Mouse (Mus musculus): ENCODE measurements around the gene Thtpa.

DNA sequence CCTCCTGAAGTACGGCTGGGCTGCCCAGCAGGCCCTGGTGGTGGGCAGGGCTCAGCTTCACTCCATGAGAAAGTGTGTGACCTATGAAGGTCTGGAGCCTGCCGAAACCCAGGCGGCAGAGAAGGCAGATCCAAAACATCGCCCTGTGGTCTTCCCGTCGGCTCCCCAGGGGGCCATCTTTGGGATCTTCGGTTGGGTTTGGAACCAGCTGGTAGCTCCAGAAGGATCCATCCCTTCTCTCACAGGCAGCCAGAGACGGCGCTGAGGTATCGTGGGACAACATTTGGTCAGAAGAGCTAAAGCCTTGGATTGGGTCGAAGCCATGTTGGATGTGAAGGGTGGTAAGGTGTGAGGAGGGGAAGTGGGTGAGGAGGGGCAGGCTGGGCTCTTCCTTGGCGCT is 20.2 kb upstream of the Thtpa start:
- TF ChIP-seq CTCF (IDR thresholded peaks at IDR 0.05; ENCODE audit: borderline replicate concordance, insufficient read depth, low read depth, low read length) (no peak), POLR2A (IDR thresholded peaks at IDR 0.05; ENCODE audit: borderline replicate concordance, insufficient read depth, low read length) (no peak)
